Mouse (Mus musculus) lung, postnatal 14 days (tissue): ENCODE data around the gene Hist2h4.
"Not testable (repeated sequence)": the region's sequence is repeated elsewhere in the genome, so short reads cannot be mapped to it uniquely, and the experiment has no call there.

Source experiments
- DNase-seq: peaks from one replicate; pipeline ENCODE4 v3.0.0; 2021

The Hist2h4 gene

GRCm38 (mm10) chr3:96262979-96263550, at the start of gene Hist2h4:
TSS of gene Hist2h4 (minus strand) at chr3:96263311.
- DNase-seq = peak; percentile 96

- no peak for DNase-seq
Observed at GRCm38 (mm10) chr3:96312341-96313098, 49.4 kb upstream of the Hist2h4 start.

GRCm38 (mm10) chr3:96309441-96309840, 46.3 kb upstream of the Hist2h4 start:
- DNase-seq = no peak

GRCm38 (mm10) chr3:96306506-96306905, 43.4 kb upstream of the Hist2h4 start:
- no peak for DNase-seq

- no peak for DNase-seq
Observed at GRCm38 (mm10) chr3:96302076-96302475, 39.0 kb upstream of the Hist2h4 start.

- DNase-seq = peak; percentile 21
Observed at GRCm38 (mm10) chr3:96300706-96301529, 37.8 kb upstream of the Hist2h4 start.

GRCm38 (mm10) chr3:96299562-96299961, 36.5 kb upstream of the Hist2h4 start:
- no peak for DNase-seq

- DNase-seq = no peak
Observed at GRCm38 (mm10) chr3:96298360-96298759, 35.2 kb upstream of the Hist2h4 start.

- no peak for DNase-seq
Observed at GRCm38 (mm10) chr3:96293787-96294186, 30.7 kb upstream of the Hist2h4 start, which contains the start of gene Fcgr1. TSS of gene Fcgr1 (minus strand) at chr3:96293969.

GRCm38 (mm10) chr3:96293368-96293767, 30.3 kb upstream of the Hist2h4 start:
- no peak for DNase-seq

- no peak for DNase-seq
Observed at GRCm38 (mm10) chr3:96292641-96293040, 29.5 kb upstream of the Hist2h4 start.

GRCm38 (mm10) chr3:96290727-96291126, 27.6 kb upstream of the Hist2h4 start:
- DNase-seq = not testable (repeated sequence)

- DNase-seq = no peak
Observed at GRCm38 (mm10) chr3:96289201-96289600, 26.1 kb upstream of the Hist2h4 start.

- DNase-seq = not testable (repeated sequence)
Observed at GRCm38 (mm10) chr3:96287334-96287733, 24.2 kb upstream of the Hist2h4 start.

- peak; percentile 28 for DNase-seq
Observed at GRCm38 (mm10) chr3:96284457-96284856, 21.3 kb upstream of the Hist2h4 start.

GRCm38 (mm10) chr3:96280660-96281059, 17.5 kb upstream of the Hist2h4 start:
- DNase-seq = no peak

- DNase-seq = peak; percentile 92
Observed at GRCm38 (mm10) chr3:96277800-96278624, 14.9 kb upstream of the Hist2h4 start.

- DNase-seq = no peak
Observed at GRCm38 (mm10) chr3:96277428-96277799, 14.3 kb upstream of the Hist2h4 start.

GRCm38 (mm10) chr3:96273591-96274465, 10.7 kb upstream of the Hist2h4 start:
- no peak for DNase-seq

GRCm38 (mm10) chr3:96269511-96270474, 6.7 kb upstream of the Hist2h4 start, which contains the start of gene Hist2h2bb:
TSS of gene Hist2h2bb (plus strand) at chr3:96269752.
- peak; percentile 88 for DNase-seq
